Mouse (Mus musculus): Measurements from ENCODE around the gene Acsm2. TPM values are rescaled to one million over a fixed set of nuclear protein-coding genes. Genes with fewer than 3 reads are reported as not detected.
"Not testable (repeated sequence)": the region's sequence is repeated elsewhere in the genome, so short reads cannot be mapped to it uniquely, and the experiment has no call there.

Acsm2 gene
- polyA plus RNA-seq, 1 experiment from 2014 or later, result not detected

DNA sequence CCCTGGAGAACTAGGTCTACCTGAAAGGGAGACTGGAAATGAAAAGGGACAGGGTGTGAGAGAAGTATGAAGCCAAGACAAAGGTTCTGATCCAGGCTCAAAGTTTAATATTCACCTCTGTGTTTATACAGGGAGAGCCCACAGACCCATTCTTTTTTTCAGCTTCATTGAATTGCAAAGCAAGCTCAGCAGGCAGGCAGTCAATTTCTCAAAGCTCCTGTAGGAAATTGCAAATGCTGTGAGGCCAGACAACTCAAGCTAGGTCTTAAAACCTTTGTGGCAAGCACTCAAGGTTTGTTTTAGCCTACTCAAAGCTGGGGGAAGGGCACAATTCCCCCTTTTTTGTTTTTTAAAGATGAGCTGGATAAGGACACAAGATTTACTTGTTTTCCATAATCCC, 8.6 kb upstream of the Acsm2 start:
- H3K4me3 ChIP-seq (ENCODE audit: low read depth, low read length), result no peak overlapping the region
- H3K4me2 ChIP-seq (ENCODE audit: low read depth, low read length), result no peak overlapping the region
- no peaks in the 10 kb centered on the region for H3K9me3 ChIP-seq (ENCODE audit: control insufficient read depth, low read length)
- DNase-seq (ENCODE audit: low spot score) (no peak), ATAC-seq (ENCODE audit: low read depth) (no peak)
- H3K9ac ChIP-seq (ENCODE audit: low read depth, low read length), result no peak overlapping the region
- H3K4me1 ChIP-seq (ENCODE audit: control insufficient read depth, insufficient read depth, low read length), result no peaks in the 10 kb centered on the region
- H3K27ac ChIP-seq (replicated peaks; ENCODE audit: low read depth, low read length), result no peak overlapping the region
- no peaks in the 10 kb centered on the region for H3K27me3 ChIP-seq (replicated peaks; ENCODE audit: control insufficient read depth, insufficient read depth, low read length)
- H3K36me3 ChIP-seq (ENCODE audit: control insufficient read depth, insufficient read depth, low read length), result no peaks in the 10 kb centered on the region

DNA sequence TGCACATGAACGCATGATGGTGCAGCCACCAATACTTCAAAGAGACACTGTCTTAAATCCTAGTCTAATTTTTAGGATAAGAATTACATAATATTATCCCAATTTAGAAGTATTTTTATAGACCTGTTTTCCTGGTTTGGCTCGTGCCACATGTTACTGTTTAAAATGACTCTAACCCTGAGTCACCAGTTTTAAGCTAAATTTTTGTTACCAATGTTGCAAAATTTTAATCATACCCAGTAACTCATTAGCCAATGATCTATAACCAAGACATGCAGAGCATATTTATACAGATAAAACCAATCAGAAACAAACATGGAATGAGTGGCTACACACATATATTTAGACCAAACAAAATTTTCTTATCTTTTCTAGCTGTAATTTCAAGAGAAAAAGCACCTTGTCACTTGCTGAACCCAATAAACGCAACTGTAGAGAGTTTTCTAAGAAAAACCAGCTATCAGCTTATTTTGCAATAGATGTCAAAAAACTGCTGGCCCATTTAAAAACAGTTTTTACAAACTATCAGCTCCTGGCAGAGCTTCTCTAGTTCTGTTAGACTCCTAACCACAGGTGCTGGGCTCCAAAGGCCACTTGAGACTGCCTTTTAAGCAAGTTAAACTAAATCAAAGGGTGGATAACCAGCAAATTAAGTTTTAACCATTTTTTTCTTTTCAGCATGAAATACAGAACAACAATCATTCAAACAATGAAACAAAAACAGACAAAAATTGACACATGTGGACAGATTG, 3.5 kb upstream of the Acsm2 start:
- 85% methylated on average over 3 of the region's 3 CpGs for WGBS

DNA sequence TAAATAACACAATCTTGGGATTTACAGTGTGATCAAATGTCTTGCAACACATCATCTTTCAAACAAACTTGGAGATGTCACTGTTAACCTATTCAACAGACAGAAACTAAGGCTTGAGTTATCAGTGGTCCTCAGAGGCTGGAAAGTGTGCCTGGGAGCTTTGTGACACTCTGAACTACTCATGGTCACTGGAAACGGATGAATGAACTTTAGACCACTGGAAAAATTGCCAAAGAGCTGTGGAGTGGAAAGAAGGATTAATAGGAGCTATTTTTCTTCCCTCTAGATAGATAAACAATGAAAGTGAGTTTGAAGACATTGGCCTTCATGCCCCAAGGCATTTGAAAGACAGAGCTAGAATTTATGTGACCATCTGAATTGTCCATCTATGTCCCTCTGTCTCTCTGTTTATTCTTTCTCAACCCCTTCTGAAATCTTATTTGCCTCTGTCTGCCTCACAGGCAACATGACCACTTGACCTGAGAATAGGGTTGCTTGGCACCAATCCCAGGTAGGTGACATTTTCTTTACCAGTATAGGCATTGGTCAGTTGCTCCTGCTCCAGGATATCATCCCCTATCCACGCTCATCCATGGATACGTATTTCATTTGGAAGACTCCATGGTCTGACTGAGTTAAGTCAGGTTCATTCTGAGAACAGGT, 5.8 kb downstream of the Acsm2 start:
- Histone ChIP-seq H3K4me1 (ENCODE audit: control insufficient read depth, insufficient read depth, low read length) (no peaks in the 10 kb centered on the region), H3K36me3 (ENCODE audit: control insufficient read depth, insufficient read depth, low read length) (no peaks in the 10 kb centered on the region), H3K9ac (ENCODE audit: low read depth, low read length) (no peak overlapping the region), H3K9me3 (ENCODE audit: control insufficient read depth, low read length) (no peaks in the 10 kb centered on the region), H3K27ac (replicated peaks; ENCODE audit: low read depth, low read length) (no peak overlapping the region), H3K4me3 (ENCODE audit: low read depth, low read length) (no peak overlapping the region), H3K27me3 (replicated peaks; ENCODE audit: control insufficient read depth, insufficient read depth, low read length) (no peaks in the 10 kb centered on the region), H3K4me2 (ENCODE audit: low read depth, low read length) (no peak overlapping the region)
- WGBS, result 82% methylated on average over 3 of the region's 3 CpGs
- DNase-seq (ENCODE audit: low spot score) (no peak), ATAC-seq (ENCODE audit: low read depth) (no peak)

More for the DNA sequence above, 3.5 kb upstream of the Acsm2 start:
- no peaks in the 10 kb centered on the region for H3K36me3 ChIP-seq (ENCODE audit: control insufficient read depth, insufficient read depth, low read length)
- H3K4me2 ChIP-seq (ENCODE audit: low read depth, low read length), result no peak overlapping the region
- DNase-seq (ENCODE audit: low spot score) (no peak), ATAC-seq (ENCODE audit: low read depth) (no peak)
- no peak overlapping the region for H3K9ac ChIP-seq (ENCODE audit: low read depth, low read length)
- H3K9me3 ChIP-seq (ENCODE audit: control insufficient read depth, low read length), result no peaks in the 10 kb centered on the region
- no peaks in the 10 kb centered on the region for H3K27me3 ChIP-seq (replicated peaks; ENCODE audit: control insufficient read depth, insufficient read depth, low read length)
- no peak overlapping the region for H3K27ac ChIP-seq (replicated peaks; ENCODE audit: low read depth, low read length)
- no peaks in the 10 kb centered on the region for H3K4me1 ChIP-seq (ENCODE audit: control insufficient read depth, insufficient read depth, low read length)
- H3K4me3 ChIP-seq (ENCODE audit: low read depth, low read length), result no peak overlapping the region

DNA sequence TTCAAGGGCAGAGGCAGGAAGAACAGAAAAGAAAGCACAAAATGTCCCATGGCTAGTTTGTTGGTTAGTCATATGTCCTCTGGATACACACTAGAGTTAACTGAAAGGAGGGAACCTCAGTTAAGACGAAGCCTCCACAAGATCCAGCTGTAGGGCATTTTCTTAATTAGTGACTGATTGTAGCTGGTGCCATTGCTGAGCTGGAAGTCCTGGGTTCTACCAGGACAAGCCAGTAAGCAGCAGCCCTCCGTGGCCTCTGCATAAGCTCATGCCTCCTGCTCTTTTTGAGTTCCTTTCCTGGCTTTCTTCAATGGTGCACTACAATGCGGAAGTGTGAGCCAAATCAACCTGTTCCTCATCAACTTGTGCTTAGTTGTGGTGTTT, 6.3 kb downstream of the Acsm2 start:
- no peaks in the 10 kb centered on the region for H3K4me1 ChIP-seq (ENCODE audit: control insufficient read depth, insufficient read depth, low read length)
- DNase-seq (ENCODE audit: low spot score) (no peak), ATAC-seq (ENCODE audit: low read depth) (no peak)
- no peaks in the 10 kb centered on the region for H3K9me3 ChIP-seq (ENCODE audit: control insufficient read depth, low read length)
- H3K27me3 ChIP-seq (replicated peaks; ENCODE audit: control insufficient read depth, insufficient read depth, low read length), result no peaks in the 10 kb centered on the region
- H3K27ac ChIP-seq (replicated peaks; ENCODE audit: low read depth, low read length), result no peak overlapping the region
- no peak overlapping the region for H3K9ac ChIP-seq (ENCODE audit: low read depth, low read length)
- H3K4me2 ChIP-seq (ENCODE audit: low read depth, low read length), result no peak overlapping the region
- WGBS, result 79% methylated on average over 3 of the region's 3 CpGs
- H3K36me3 ChIP-seq (ENCODE audit: control insufficient read depth, insufficient read depth, low read length), result no peaks in the 10 kb centered on the region
- no peak overlapping the region for H3K4me3 ChIP-seq (ENCODE audit: low read depth, low read length)

DNA sequence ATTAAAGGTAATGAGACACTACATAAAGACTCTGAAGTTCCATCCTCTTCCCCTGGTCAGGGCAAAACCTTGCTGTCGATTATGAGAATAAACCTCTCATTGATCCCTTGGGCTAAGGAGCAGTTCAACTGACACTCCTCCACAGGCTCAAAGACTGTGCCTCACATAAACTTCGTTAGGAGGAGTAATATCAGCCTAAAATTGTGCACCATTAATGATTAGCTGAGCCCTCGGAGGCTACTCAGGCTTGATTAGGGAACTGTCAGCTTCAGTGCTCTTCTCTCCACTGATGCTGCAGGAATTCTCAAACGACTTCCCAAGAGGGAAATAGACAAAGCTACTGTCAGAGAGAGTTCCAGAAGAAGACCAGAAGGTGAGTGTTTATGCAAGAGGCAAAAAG, 7.3 kb downstream of the Acsm2 start:
- Histone ChIP-seq H3K27me3 (replicated peaks; ENCODE audit: control insufficient read depth, insufficient read depth, low read length) (no peaks in the 10 kb centered on the region), H3K27ac (replicated peaks; ENCODE audit: low read depth, low read length) (no peak overlapping the region), H3K4me3 (ENCODE audit: low read depth, low read length) (no peak overlapping the region), H3K4me1 (ENCODE audit: control insufficient read depth, insufficient read depth, low read length) (no peaks in the 10 kb centered on the region), H3K9ac (ENCODE audit: low read depth, low read length) (no peak overlapping the region), H3K9me3 (ENCODE audit: control insufficient read depth, low read length) (no peaks in the 10 kb centered on the region), H3K4me2 (ENCODE audit: low read depth, low read length) (no peak overlapping the region), H3K36me3 (ENCODE audit: control insufficient read depth, insufficient read depth, low read length) (no peaks in the 10 kb centered on the region)
- DNase-seq (ENCODE audit: low spot score) (no peak), ATAC-seq (ENCODE audit: low read depth) (no peak)
- 43% methylated on average over 4 of the region's 4 CpGs for WGBS

DNA sequence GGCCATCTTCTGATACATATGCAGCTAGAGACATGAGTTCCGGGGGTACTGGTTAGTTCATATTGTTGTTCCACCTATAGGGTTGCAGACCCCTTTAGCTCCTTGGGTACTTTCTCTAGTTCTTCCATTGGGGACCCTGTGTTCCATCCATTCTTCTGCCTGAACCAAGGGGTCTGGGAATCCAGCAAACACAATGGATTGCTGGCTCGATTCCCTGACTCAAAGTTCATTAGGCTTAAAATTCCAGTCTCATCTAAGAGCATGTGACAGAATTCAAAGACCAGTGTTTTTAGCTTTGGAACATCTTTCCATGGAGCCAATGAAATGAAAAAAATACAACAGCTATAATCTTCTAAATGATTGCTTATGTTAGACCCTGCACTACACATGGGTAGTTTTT, 8.3 kb downstream of the Acsm2 start:
- not testable (repeated sequence) for H3K9me3 ChIP-seq (ENCODE audit: control insufficient read depth, low read length); H3K4me3 ChIP-seq (ENCODE audit: low read depth, low read length); ATAC-seq (ENCODE audit: low read depth); DNase-seq (ENCODE audit: low spot score); H3K4me1 ChIP-seq (ENCODE audit: control insufficient read depth, insufficient read depth, low read length); H3K36me3 ChIP-seq (ENCODE audit: control insufficient read depth, insufficient read depth, low read length); H3K9ac ChIP-seq (ENCODE audit: low read depth, low read length); H3K27ac ChIP-seq (replicated peaks; ENCODE audit: low read depth, low read length); H3K4me2 ChIP-seq (ENCODE audit: low read depth, low read length); H3K27me3 ChIP-seq (replicated peaks; ENCODE audit: control insufficient read depth, insufficient read depth, low read length)
- WGBS, result 89% methylated on average over 2 of the region's 2 CpGs

DNA sequence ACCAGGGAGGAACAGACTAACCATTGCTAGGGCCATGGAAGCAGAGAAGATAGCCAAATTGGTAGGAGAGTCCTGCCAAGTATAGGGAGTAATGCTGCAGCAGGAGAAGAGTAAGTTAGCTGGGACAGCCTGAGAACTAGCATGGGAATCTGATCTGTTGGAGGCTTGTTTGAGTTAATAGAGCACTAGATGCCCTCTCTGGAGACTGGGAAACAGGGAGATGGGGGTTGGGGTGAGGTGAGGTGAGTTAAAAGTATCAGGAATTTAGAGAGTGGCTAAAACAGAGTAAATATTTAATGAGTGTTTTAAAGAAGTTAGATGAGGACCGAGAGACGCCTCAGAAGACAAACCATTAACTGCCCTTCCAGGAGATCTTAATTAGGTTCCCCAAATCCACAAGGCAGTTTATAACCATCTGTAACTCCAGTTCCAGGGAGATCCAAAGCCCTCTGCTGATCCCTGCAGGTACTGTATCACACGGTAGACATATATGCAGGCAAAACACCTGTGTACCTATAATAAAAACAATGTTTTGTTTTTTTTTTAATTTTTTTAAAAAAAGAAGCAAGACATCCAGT, 40.5 kb downstream of the Acsm2 start:
- H3K4me2 ChIP-seq (ENCODE audit: low read depth, low read length), result no peak overlapping the region
- H3K36me3 ChIP-seq (ENCODE audit: control insufficient read depth, insufficient read depth, low read length), result no peaks in the 10 kb centered on the region
- H3K4me1 ChIP-seq (ENCODE audit: control insufficient read depth, insufficient read depth, low read length), result no peaks in the 10 kb centered on the region
- no peak for DNase-seq (ENCODE audit: low spot score)
- 79% methylated on average over 3 of the region's 3 CpGs for WGBS
- H3K9me3 ChIP-seq (ENCODE audit: control insufficient read depth, low read length), result no peaks in the 10 kb centered on the region
- H3K27ac ChIP-seq (replicated peaks; ENCODE audit: low read depth, low read length), result no peak overlapping the region
- H3K9ac ChIP-seq (ENCODE audit: low read depth, low read length), result no peak overlapping the region
- no peak for ATAC-seq (ENCODE audit: low read depth)
- no peak overlapping the region for H3K4me3 ChIP-seq (ENCODE audit: low read depth, low read length)
- no peaks in the 10 kb centered on the region for H3K27me3 ChIP-seq (replicated peaks; ENCODE audit: control insufficient read depth, insufficient read depth, low read length)

DNA sequence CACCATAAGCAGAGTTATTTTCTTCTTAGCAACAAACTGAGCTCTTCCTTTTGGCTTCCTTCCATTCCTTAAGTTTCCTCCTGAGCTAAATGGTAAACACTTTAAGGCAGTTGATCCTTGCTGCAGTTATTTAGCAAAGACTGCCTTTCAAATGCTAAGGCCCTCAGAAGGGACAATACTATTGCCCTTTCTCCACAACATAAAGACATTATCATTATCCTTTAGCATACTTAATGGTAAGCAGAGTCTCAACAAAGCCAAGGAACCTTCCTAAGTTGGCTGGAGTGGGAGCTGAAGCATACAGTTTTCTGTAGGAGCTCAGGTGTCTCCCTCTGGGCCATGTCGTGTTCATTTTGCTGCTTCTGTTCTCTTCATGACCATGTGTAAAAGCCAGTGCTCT, 41.2 kb downstream of the Acsm2 start:
- ATAC-seq (ENCODE audit: low read depth) (no peak), DNase-seq (ENCODE audit: low spot score) (no peak)
- no peak overlapping the region for H3K27ac ChIP-seq (replicated peaks; ENCODE audit: low read depth, low read length)
- 33% methylated on average over 1 of the region's 1 CpGs for WGBS
- no peaks in the 10 kb centered on the region for H3K36me3 ChIP-seq (ENCODE audit: control insufficient read depth, insufficient read depth, low read length)
- H3K4me3 ChIP-seq (ENCODE audit: low read depth, low read length), result no peak overlapping the region
- no peaks in the 10 kb centered on the region for H3K4me1 ChIP-seq (ENCODE audit: control insufficient read depth, insufficient read depth, low read length)
- H3K9me3 ChIP-seq (ENCODE audit: control insufficient read depth, low read length), result no peaks in the 10 kb centered on the region
- H3K4me2 ChIP-seq (ENCODE audit: low read depth, low read length), result no peak overlapping the region
- H3K27me3 ChIP-seq (replicated peaks; ENCODE audit: control insufficient read depth, insufficient read depth, low read length), result no peaks in the 10 kb centered on the region
- H3K9ac ChIP-seq (ENCODE audit: low read depth, low read length), result no peak overlapping the region

DNA sequence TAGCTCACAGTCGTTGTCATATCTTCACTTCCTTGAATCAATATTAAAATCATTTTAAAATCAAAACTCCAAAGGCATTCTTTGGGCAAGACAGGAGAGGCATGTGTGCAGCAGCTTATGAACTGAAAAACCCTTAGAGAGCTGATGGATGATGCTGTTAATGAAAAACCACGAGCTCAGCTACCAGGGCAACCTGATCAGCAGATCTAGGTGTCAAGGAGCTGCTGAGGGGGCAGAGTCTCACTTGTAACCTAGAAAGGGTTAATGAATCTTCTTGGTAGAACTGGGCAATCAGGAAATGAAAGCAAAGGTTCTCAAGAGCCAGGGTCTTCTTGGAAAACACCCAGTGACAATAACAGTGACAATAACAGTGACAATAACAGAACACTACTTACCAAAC, 42.4 kb downstream of the Acsm2 start:
- Histone ChIP-seq H3K9me3 (ENCODE audit: control insufficient read depth, low read length) (no peaks in the 10 kb centered on the region), H3K4me3 (ENCODE audit: low read depth, low read length) (no peak overlapping the region), H3K4me1 (ENCODE audit: control insufficient read depth, insufficient read depth, low read length) (no peaks in the 10 kb centered on the region), H3K27ac (replicated peaks; ENCODE audit: low read depth, low read length) (no peak overlapping the region), H3K36me3 (ENCODE audit: control insufficient read depth, insufficient read depth, low read length) (no peaks in the 10 kb centered on the region), H3K9ac (ENCODE audit: low read depth, low read length) (no peak overlapping the region), H3K4me2 (ENCODE audit: low read depth, low read length) (no peak overlapping the region), H3K27me3 (replicated peaks; ENCODE audit: control insufficient read depth, insufficient read depth, low read length) (no peaks in the 10 kb centered on the region)
- WGBS, result 60% methylated on average over 2 of the region's 2 CpGs
- no peak for ATAC-seq (ENCODE audit: low read depth)
- no peak for DNase-seq (ENCODE audit: low spot score)

All from embryonic facial prominence, embryonic 14.5 days (tissue).